Mouse (Mus musculus) limb, embryonic 10.5 days (tissue): ENCODE measurements at regions not wholly inside any gene's neighbourhood (a gene's known extent, or its start where the extent isn't known, plus 50 kb on each side); places are given as distances from the start of the nearest gene placed in this dataset.

Source experiments
- DNase-seq: peaks from one replicate; pipeline ENCODE4 v3.0.0-alpha.2; 2017; ENCODE audit warnings: low spot score
- H3K27ac ChIP-seq: fragments of 300-500 bp; sonication (generic); 2 replicates; pipeline ENCODE4 v1.5.1; 2016; ENCODE audit warnings: mild to moderate bottlenecking
- H3K27me3 ChIP-seq: fragments of 300-500 bp; sonication (generic); 2 replicates; pipeline ENCODE4 v1.6.1; 2016; ENCODE audit warnings: low read depth, mild to moderate bottlenecking; ENCODE audit not compliant: poor library complexity, severe bottlenecking
- H3K36me3 ChIP-seq: fragments of 300-500 bp; sonication (generic); 2 replicates; pipeline ENCODE4 v1.6.1; 2016; ENCODE audit warnings: mild to moderate bottlenecking, moderate library complexity
- H3K4me1 ChIP-seq: fragments of 300-500 bp; sonication (generic); 2 replicates; pipeline ENCODE4 v1.6.1; 2016
- H3K4me3 ChIP-seq: fragments of 300-500 bp; sonication (generic); 2 replicates; pipeline ENCODE4 v1.5.1; 2016; ENCODE audit warnings: mild to moderate bottlenecking, moderate library complexity
- H3K9me3 ChIP-seq: fragments of 300-500 bp; sonication (generic); replicated peaks from 2 replicates; pipeline ENCODE4 v1.6.1; 2016; ENCODE audit warnings: mild to moderate bottlenecking
- WGBS: fragments of 180-500 bp; shearing (Covaris S2); methylation state at CpG from one replicate; pipeline ENCODE4 v1.1.7; 2016; 5-methylcytosine and 5-hydroxymethylcytosine counted together

DNA sequence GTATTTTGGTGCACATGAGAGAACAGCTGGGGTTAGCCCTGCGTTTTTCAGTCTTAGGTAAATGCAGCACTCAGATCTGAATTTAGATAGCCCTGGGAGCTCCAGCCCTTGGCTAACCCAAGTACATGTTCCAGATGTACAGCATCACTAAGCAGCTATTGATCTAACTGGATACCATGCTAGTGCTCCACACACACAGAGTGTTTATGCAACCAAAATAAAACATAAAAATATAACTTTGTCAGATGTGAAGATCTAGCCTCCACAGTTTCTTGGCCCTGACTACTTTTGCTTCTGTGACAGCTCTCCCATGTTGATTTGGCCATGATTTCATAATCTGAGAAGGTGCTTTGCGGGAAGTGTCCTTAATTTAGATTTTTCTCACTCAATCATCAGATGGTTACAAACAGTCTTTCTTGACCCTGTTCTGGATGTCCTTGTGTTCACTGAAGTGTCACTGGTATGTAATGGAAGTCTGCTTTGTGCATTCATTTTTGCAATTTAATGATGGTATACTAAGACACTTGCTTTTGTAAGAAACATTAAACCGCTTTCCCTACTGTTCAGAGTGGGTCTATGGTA lies 672.8 kb downstream of the Fat4 start:
- H3K27me3 ChIP-seq = no peaks in the 10 kb centered on the region
- H3K27ac ChIP-seq = no peak overlapping the region
- H3K36me3 ChIP-seq = no peaks in the 10 kb centered on the region
- H3K9me3 ChIP-seq = no peaks in the 10 kb centered on the region
- peaks cover 6% of the 10 kb centered on the region for H3K4me1 ChIP-seq
- DNase-seq = no peak
- no peak overlapping the region for H3K4me3 ChIP-seq
- 92% methylated on average over 3 of the region's 3 CpGs for WGBS

DNA sequence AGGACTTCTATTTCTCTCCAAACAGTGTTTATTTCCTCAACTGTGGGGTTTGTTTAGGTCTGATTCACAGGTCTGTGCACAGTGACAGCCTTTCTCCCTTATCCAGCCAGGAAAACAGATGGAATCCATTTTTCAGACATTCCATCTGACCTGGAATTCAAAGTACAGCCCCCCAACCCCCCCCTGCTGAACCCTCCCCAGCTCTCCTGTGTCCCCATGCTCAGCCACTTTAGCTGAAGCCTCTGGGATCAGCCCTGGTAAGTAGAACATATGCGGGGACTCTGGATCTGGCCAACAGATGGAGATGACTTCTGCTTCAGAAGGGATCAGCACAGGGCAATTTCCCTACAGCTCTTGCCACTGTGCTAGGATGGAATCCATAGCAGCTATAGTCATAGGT lies 674.2 kb downstream of the Fat4 start:
- Histone ChIP-seq H3K4me3 (no peak overlapping the region), H3K27ac (no peak overlapping the region), H3K4me1 (peaks cover 6% of the 10 kb centered on the region), H3K36me3 (no peaks in the 10 kb centered on the region), H3K27me3 (no peaks in the 10 kb centered on the region), H3K9me3 (no peaks in the 10 kb centered on the region)
- WGBS = 83% methylated on average over 1 of the region's 1 CpGs
- no peak for DNase-seq

DNA sequence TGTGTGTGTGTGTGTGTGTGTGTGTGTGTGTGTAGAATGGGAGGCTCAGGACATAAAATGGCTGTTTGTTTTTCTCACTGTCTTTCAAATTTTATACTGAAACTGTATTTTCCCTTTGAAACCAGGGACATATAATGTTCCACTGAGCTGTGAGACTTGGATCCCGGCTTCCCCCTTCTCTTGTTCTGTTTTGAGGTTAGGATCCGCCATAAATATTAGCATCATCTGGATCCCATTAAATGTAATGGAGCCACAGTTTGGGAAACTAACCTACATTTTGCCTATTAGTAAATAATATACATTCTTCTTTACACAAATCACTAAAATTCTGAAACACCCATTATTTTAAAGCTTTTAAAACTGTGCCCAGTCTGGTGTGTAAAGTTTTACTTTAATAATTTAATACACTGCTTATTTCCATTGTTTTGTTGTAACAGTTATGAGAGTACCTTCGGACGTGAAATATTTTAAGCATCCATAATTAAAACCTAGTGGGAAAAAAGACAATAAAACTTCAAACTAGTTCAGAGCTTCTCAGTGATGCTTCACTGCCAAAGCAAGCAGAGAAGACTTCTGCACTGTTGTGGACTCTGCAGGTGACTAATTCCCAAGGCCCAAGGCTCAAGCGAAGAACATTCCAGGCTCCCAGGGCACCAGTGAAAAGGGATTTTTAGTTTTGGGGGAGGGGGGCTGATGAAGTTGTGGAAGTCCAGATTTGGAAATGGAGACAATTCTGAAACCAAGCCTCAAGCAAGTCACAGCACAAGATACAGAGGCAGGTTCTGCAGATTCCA lies 684.9 kb downstream of the Fat4 start:
- H3K36me3 ChIP-seq = no peaks in the 10 kb centered on the region
- peaks cover 17% of the 10 kb centered on the region for H3K4me1 ChIP-seq
- H3K9me3 ChIP-seq = no peaks in the 10 kb centered on the region
- H3K27me3 ChIP-seq = no peaks in the 10 kb centered on the region
- peak overlapping the region; percentile 76 for H3K27ac ChIP-seq
- H3K4me3 ChIP-seq = no peak overlapping the region
- 52% methylated on average over 5 of the region's 5 CpGs for WGBS
- no peak for DNase-seq

DNA sequence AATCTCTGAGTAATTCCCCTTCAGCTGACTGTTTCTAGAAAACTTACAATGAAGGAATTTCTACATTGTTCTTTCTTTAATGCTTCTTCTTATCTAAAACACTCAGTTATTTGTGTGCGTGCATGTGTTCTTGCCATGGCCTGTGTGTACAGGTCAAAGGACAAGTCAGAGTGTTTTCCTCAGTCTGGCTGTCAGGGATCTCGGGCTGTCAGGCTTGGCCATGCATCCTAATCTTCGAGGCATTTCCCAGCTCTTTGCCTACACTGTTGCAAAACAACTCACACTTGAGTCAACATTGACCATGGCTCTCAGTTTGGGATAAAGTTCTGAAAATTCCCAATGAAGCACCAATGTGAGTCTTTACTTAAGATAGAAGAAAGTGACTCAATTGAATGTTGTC lies 688.5 kb downstream of the Fat4 start:
- no peak overlapping the region for H3K4me3 ChIP-seq
- WGBS = 88% methylated on average over 3 of the region's 3 CpGs
- H3K27me3 ChIP-seq = no peaks in the 10 kb centered on the region
- no peaks in the 10 kb centered on the region for H3K9me3 ChIP-seq
- no peaks in the 10 kb centered on the region for H3K36me3 ChIP-seq
- DNase-seq = no peak
- H3K27ac ChIP-seq = no peak overlapping the region
- peaks cover 17% of the 10 kb centered on the region for H3K4me1 ChIP-seq

DNA sequence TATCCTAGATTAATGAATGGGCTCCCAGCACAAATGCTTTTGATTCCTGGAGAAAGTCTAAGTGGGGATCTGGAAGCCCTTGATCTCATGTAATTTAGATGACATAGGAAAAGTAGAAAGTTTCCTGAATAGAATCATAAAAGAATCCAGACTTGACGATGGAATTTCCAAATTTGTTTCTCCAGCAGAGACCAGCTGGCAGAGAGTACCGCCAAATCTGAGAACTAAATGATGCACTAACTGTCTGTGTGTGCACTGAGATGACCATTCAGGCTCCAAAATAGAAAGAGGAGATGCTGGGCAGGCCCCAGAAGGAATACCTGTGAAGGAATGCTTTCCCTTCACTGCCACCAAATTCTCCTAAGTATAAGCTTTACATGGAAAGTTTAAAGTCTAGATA lies 704.6 kb downstream of the Fat4 start:
- Histone ChIP-seq H3K27me3 (no peaks in the 10 kb centered on the region), H3K9me3 (no peaks in the 10 kb centered on the region), H3K27ac (no peak overlapping the region), H3K36me3 (no peaks in the 10 kb centered on the region), H3K4me3 (no peak overlapping the region), H3K4me1 (no peaks in the 10 kb centered on the region)
- WGBS = 86% methylated on average over 2 of the region's 2 CpGs
- DNase-seq = no peak

DNA sequence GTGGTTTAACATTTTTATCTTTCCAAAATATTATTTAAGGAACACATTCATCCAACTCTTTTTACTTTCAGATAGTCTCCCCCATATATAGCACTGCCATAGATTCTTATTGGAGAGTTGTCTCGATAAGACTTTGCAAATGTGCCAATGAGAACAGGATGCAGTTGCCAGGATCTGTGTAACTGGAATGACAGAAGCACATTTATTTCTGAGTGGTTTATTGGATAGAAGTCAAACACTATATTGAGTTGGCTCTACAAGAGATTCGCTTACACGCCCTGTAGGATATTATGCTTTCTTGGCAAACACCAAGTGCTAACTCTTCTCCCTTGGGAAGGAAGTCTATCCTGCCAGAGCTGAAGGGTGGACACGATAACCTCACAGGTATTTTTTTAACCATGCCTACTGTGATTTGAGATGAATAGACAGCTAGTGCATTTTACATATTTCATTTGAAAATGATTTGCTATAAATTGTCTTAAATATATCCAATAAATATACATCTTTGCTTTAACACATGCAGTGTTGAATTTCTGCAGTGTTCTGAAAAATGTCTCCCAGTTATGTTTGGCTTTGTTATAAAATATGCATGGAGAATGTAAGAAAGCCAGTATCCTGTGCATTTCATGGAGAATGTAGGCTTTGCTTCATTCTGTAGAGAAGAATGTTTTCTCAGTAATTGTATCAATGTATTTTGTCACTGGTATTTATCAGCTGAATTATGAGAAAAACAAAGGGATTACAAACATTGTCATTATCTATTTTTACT lies 705.8 kb downstream of the Fat4 start:
- Histone ChIP-seq H3K36me3 (no peaks in the 10 kb centered on the region), H3K27ac (no peak overlapping the region), H3K27me3 (no peaks in the 10 kb centered on the region), H3K4me3 (no peak overlapping the region), H3K4me1 (no peaks in the 10 kb centered on the region), H3K9me3 (no peaks in the 10 kb centered on the region)
- no peak for DNase-seq
- WGBS = 94% methylated on average over 4 of the region's 4 CpGs

DNA sequence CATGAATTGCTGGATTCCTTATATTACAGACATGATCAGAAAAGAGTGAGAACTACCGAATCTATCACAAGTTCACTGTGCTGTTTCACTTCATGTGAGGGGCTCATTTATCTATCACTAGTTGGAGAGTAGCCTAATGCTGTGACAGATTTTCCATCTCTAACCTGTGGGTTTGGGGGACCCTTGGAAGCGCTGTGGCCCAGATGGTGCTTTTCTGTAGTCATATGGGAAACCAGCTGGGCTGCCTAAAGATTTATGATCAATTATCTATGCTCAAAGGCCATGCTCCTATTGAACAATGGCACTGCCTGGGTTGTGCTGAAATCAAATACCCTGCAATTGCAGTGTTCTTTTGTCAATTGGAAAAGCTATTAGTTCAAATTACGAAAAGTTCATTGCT lies 723.2 kb downstream of the Fat4 start:
- no peak overlapping the region for H3K4me3 ChIP-seq
- H3K4me1 ChIP-seq = no peaks in the 10 kb centered on the region
- no peaks in the 10 kb centered on the region for H3K27me3 ChIP-seq
- no peaks in the 10 kb centered on the region for H3K36me3 ChIP-seq
- H3K9me3 ChIP-seq = no peaks in the 10 kb centered on the region
- DNase-seq = no peak
- no peak overlapping the region for H3K27ac ChIP-seq
- WGBS = 79% methylated on average over 3 of the region's 3 CpGs

DNA sequence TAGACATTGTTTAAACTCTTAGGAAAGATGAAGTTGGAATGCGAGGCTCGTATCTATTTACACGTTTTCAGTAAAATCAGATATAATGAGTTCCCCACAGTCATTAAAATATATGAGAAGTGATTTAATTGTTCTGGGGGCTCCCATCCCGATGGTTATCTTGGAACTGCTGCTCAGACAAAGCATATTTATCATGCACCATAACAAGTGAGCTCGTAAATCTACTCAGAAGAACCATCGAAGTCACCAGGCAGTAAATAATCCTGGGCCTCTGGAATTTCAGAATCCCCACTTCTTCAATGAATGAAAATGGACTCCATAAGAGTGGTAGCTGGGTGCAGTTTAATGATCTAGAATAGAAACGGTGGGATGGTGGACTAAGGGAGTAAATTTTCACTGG lies 725.7 kb downstream of the Fat4 start:
- no peaks in the 10 kb centered on the region for H3K4me1 ChIP-seq
- H3K27ac ChIP-seq = no peak overlapping the region
- H3K4me3 ChIP-seq = no peak overlapping the region
- H3K9me3 ChIP-seq = no peaks in the 10 kb centered on the region
- no peaks in the 10 kb centered on the region for H3K36me3 ChIP-seq
- no peaks in the 10 kb centered on the region for H3K27me3 ChIP-seq
- WGBS = 57% methylated on average over 7 of the region's 7 CpGs
- no peak for DNase-seq

DNA sequence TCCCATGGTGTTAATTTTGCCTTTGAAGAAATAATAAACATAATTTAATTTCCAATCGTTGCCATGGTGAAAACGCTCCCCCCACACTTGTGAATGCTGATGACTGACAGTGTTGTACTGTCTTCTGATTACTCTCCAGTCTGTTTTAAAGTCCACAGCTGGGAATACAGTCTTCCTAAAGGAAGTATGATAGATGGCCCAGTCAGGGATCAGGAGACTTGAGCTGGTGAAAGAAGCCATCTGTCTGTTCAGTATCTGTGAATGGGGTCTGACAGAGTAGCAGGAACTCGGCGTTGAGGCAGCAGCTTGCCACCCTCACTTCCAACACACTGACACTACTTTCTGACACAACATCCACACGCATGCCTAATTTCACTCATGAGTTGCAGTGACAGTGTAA lies 751.2 kb downstream of the Fat4 start:
- Histone ChIP-seq H3K27ac (no peak overlapping the region), H3K27me3 (no peaks in the 10 kb centered on the region), H3K4me3 (no peak overlapping the region), H3K9me3 (no peaks in the 10 kb centered on the region), H3K4me1 (no peaks in the 10 kb centered on the region), H3K36me3 (no peaks in the 10 kb centered on the region)
- WGBS = 87% methylated on average over 5 of the region's 5 CpGs
- DNase-seq = no peak

DNA sequence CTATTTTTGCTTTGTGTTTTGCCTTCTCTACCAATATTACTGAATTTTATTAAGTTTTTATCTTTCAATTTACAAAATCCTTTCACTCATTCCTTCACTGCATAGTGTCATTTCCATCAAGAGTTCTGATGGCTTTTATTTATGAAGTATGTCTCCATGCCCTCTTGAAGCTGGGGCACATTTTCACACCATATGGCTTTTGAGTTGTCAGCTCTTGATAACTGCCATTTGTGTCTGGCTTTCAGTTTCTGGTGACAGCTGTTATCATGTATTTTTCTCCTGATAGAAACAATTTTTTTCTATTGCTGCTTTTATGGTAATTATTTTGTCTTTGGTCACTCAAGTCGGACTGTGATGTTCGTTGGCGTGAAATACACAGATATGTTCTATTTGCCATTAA lies 756.5 kb downstream of the Fat4 start:
- H3K4me3 ChIP-seq = no peak overlapping the region
- H3K27ac ChIP-seq = no peak overlapping the region
- H3K27me3 ChIP-seq = no peaks in the 10 kb centered on the region
- H3K4me1 ChIP-seq = no peaks in the 10 kb centered on the region
- WGBS = 91% methylated on average over 3 of the region's 3 CpGs
- no peaks in the 10 kb centered on the region for H3K36me3 ChIP-seq
- no peak for DNase-seq
- no peaks in the 10 kb centered on the region for H3K9me3 ChIP-seq

DNA sequence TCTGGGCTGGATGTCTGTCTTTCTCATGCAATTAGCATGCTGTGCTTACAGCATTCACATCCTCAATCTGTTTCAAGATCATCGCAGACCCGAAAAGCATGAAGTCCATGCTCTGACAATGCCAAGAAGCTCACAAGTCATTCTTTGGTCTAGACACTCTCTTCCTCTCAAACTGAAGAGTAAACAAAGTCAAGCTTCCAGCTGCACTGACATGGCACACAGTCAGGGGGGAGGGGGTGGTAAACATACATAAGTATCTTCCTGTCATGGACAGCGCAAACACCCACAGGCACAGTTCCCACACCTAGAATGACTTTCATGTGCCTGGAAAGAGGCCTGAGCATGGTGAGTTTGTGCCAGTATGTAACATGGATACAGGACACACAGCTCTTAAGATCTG lies 780.1 kb downstream of the Fat4 start:
- 96% methylated on average over 3 of the region's 3 CpGs for WGBS

DNA sequence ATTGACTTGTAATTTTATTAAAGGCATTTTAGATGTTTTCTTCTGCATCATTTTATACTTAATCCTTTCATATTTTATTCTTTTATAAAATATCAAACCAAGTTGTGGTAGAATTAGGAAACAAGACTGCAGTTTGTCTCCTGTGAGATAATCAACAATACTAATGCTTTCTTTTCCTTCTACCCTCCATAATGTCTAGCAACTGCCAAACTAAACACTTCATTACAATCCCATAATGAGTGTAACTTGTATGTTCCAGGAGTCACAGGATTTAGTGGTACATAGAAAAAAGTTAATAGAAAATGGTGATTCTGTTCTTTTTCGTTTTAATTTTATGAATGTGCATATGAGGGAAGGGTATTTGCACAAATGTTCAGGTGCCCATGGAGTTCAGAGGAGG lies 782.4 kb downstream of the Fat4 start:
- Histone ChIP-seq H3K27ac (no peak overlapping the region), H3K4me3 (no peak overlapping the region), H3K4me1 (peaks cover 18% of the 10 kb centered on the region), H3K27me3 (no peaks in the 10 kb centered on the region), H3K9me3 (no peaks in the 10 kb centered on the region), H3K36me3 (no peaks in the 10 kb centered on the region)
- DNase-seq = no peak
- 76% methylated on average over 1 of the region's 1 CpGs for WGBS

More for the DNA sequence above, 780.1 kb downstream of the Fat4 start:
- no peak overlapping the region for H3K4me3 ChIP-seq
- no peak overlapping the region for H3K27ac ChIP-seq
- H3K9me3 ChIP-seq = no peaks in the 10 kb centered on the region
- H3K4me1 ChIP-seq = no peaks in the 10 kb centered on the region
- no peaks in the 10 kb centered on the region for H3K36me3 ChIP-seq
- no peaks in the 10 kb centered on the region for H3K27me3 ChIP-seq
- no peak for DNase-seq

DNA sequence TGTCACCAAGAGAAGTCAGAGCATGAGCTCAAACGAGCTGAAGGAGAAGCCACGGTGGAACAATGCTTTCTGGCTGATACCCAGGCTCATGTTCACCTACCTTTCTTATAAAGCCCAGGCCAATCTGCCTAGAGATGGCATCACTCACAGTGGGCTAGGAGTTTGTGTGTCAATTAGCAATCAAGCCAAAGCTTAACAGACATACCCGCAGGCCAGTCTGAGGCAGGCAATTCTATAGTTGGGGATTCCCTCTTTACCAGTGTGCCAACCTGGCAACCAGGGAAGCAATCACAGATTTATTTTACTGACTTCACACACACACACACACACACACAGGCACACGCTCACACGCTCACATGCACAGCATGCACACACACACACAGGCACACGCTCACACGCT lies 787.3 kb downstream of the Fat4 start:
- no peak for DNase-seq
- WGBS = 93% methylated on average over 7 of the region's 7 CpGs
- no peaks in the 10 kb centered on the region for H3K36me3 ChIP-seq
- peaks cover 27% of the 10 kb centered on the region for H3K4me1 ChIP-seq
- H3K27me3 ChIP-seq = no peaks in the 10 kb centered on the region
- no peaks in the 10 kb centered on the region for H3K9me3 ChIP-seq
- no peak overlapping the region for H3K27ac ChIP-seq
- H3K4me3 ChIP-seq = no peak overlapping the region
